In genomic region chr6:100180213-100180882, GRCm38 (mm10) we compare ENCODE assay signal across 29 mouse cellular contexts.
A peak's percentile ranks its signal among the peaks of the same experiment; 100 is the strongest.
DNase-seq lines count a peak whose midpoint lies in the region; ATAC-seq and TF ChIP-seq lines count a peak whose summit lies in the region.
"Had no signal": no experiment of that assay in that cellular context is flagged by ENCODE, and none has a peak within 500 bp of the region (broad histone marks: within the 10 kb centered on the region; RNA-seq: fewer than 3 reads in every experiment).

No protein-coding gene starts in this region.

- H3K4me1 ChIP-seq in liver, embryonic 13.5 days (replicated peaks) = peaks cover 28% of the 10 kb centered on the region
- peaks cover 25% of the 10 kb centered on the region for H3K4me1 ChIP-seq in liver, embryonic 12.5 days
- H3K4me1 ChIP-seq in MEL (ENCODE audit: control insufficient read depth in 1 of 2, insufficient read depth in 2 of 2, low read length in 2 of 2) = peaks cover 3 to 8% of the 10 kb centered on the region in 2 experiments; a peak in 2 of 4 replicates
- H3K4me1 ChIP-seq in neural tube, embryonic 15.5 days = no peaks in the 10 kb centered on the region
- H3K4me1 ChIP-seq: stomach, embryonic 15.5 days had no signal

- H3K79me2 ChIP-seq in MEL (ENCODE audit: control insufficient read depth, insufficient read depth, low read length, poor library complexity) = no peaks in the 10 kb centered on the region

- 0 out of 2 replicates have a peak, but pooled peaks have one; percentile 13 for ATAC-seq in liver, embryonic 13.5 days (ENCODE audit: low read depth)
- no peak for ATAC-seq in liver, embryonic 12.5 days
- ATAC-seq in megakaryocyte-erythroid progenitor cell, adult 5-6 weeks (replicated peaks; ENCODE audit: low FRiP score, low TSS enrichment, poor library complexity, severe bottlenecking) = peak; percentile 20
- ATAC-seq in neural tube, embryonic 15.5 days (ENCODE audit: low FRiP score) = no peak
- ATAC-seq: inflammation-experienced regulatory T-cells, adult 6 months; liver, postnatal 0 days; midbrain, embryonic 16.5 days had no signal

- no peaks in the 10 kb centered on the region for H3K9me3 ChIP-seq in liver, embryonic 13.5 days (replicated peaks)
- H3K9me3 ChIP-seq in liver, embryonic 12.5 days (replicated peaks) = no peaks in the 10 kb centered on the region
- H3K9me3 ChIP-seq in MEL (replicated peaks; ENCODE audit: insufficient read depth, low read length) = no peaks in the 10 kb centered on the region
- no peaks in the 10 kb centered on the region for H3K9me3 ChIP-seq in neural tube, embryonic 15.5 days (replicated peaks)
- H3K9me3 ChIP-seq: embryonic facial prominence, embryonic 12.5 days; limb, embryonic 10.5 days; midbrain, embryonic 10.5 days; stomach, embryonic 15.5 days had no signal

- no peaks in the 10 kb centered on the region for H3K36me3 ChIP-seq in liver, embryonic 13.5 days
- no peaks in the 10 kb centered on the region for H3K36me3 ChIP-seq in liver, embryonic 12.5 days
- H3K36me3 ChIP-seq in MEL (ENCODE audit: control insufficient read depth in 1 of 2, insufficient read depth in 2 of 2, low read length in 2 of 2) = peaks cover 0 to 2% of the 10 kb centered on the region in 2 experiments; a peak in 1 of 4 replicates
- no peaks in the 10 kb centered on the region for H3K36me3 ChIP-seq in neural tube, embryonic 15.5 days
- H3K36me3 ChIP-seq: embryonic facial prominence, embryonic 12.5 days; limb, embryonic 10.5 days; midbrain, embryonic 10.5 days; stomach, embryonic 15.5 days had no signal

- H3K27ac ChIP-seq in liver, embryonic 13.5 days = no peak overlapping the region
- no peak overlapping the region for H3K27ac ChIP-seq in liver, embryonic 12.5 days
- H3K27ac ChIP-seq in MEL (ENCODE audit: control insufficient read depth, low read depth, low read length) = no peak overlapping the region
- H3K27ac ChIP-seq in neural tube, embryonic 15.5 days (replicated peaks) = no peak overlapping the region
- H3K27ac ChIP-seq: embryonic facial prominence, embryonic 12.5 days; hindbrain, embryonic 14.5 days; layer of hippocampus, adult 2 months; limb, embryonic 10.5 days; midbrain, embryonic 10.5 days; stomach, embryonic 15.5 days had no signal

- H3K4me3 ChIP-seq in liver, embryonic 13.5 days (replicated peaks) = no peak overlapping the region
- no peak overlapping the region for H3K4me3 ChIP-seq in liver, embryonic 12.5 days
- H3K4me3 ChIP-seq in MEL (ENCODE audit: control insufficient read depth in 1 of 2, insufficient read depth in 1 of 2, low read depth in 2 of 2, low read length in 2 of 2) = no peak overlapping the region
- H3K4me3 ChIP-seq in neural tube, embryonic 15.5 days (replicated peaks) = no peak overlapping the region
- H3K4me3 ChIP-seq: embryonic facial prominence, embryonic 12.5 days; layer of hippocampus, adult 2 months; limb, embryonic 10.5 days; midbrain, embryonic 10.5 days; stomach, embryonic 15.5 days had no signal

- no peak for DNase-seq in liver, embryonic 13.5 days
- DNase-seq in MEL (ENCODE audit: low read depth, low spot score) (peak; percentile 34), adipocyte (ENCODE audit: low spot score) (peak; percentile 60)
- DNase-seq in gastrocnemius, adult 8-10 months (ENCODE audit: low spot score in 2 of 2) = no peak
- DNase-seq: adrenal gland, postnatal 25 days; B cell, adult 2 months; cerebellum, adult 9-11 months; gastrocnemius, postnatal 10 days; kidney, adult 9 months; kidney, postnatal 25 days; liver; liver, postnatal 0 days; right cerebral cortex, adult 18-20 months; right cerebral cortex, postnatal 4 days; thymus, adult 18-20 months; thymus, postnatal 36 days had no signal

- no peak overlapping the region for H3K9ac ChIP-seq in liver, embryonic 13.5 days
- no peak overlapping the region for H3K9ac ChIP-seq in liver, embryonic 12.5 days
- H3K9ac ChIP-seq in MEL (ENCODE audit: control insufficient read depth, low read depth, low read length, poor library complexity, severe bottlenecking) = no peak overlapping the region
- no peak overlapping the region for H3K9ac ChIP-seq in neural tube, embryonic 15.5 days (replicated peaks)
- H3K9ac ChIP-seq: embryonic facial prominence, embryonic 12.5 days; hindbrain, embryonic 14.5 days; liver, postnatal 0 days; stomach, embryonic 15.5 days had no signal

- peak; percentile 18 to 52; a peak in 1 of 4 replicates for TF ChIP-seq EP300 in MEL (IDR thresholded peaks at IDR 0.05; ENCODE audit: low read depth in 1 of 2, low read length in 2 of 2)

- WGBS in liver, embryonic 13.5 days (ENCODE audit: insufficient replicate concordance) = 57% methylated on average over 4 of the region's 4 CpGs
- WGBS in liver, embryonic 12.5 days (ENCODE audit: insufficient replicate concordance) = 57% methylated on average over 4 of the region's 4 CpGs
- 68% methylated on average over 4 of the region's 4 CpGs for WGBS in neural tube, embryonic 15.5 days

- H3K4me2 ChIP-seq in liver, embryonic 13.5 days = no peak overlapping the region
- H3K4me2 ChIP-seq in liver, embryonic 12.5 days = no peak overlapping the region
- no peak overlapping the region for H3K4me2 ChIP-seq in neural tube, embryonic 15.5 days
- H3K4me2 ChIP-seq: embryonic facial prominence, embryonic 12.5 days; heart, embryonic 11.5 days; hindbrain, embryonic 14.5 days; stomach, embryonic 15.5 days had no signal

- TF ChIP-seq RAD21 in MEL (IDR thresholded peaks at IDR 0.05; ENCODE audit: low read depth, low read length) = no peak

- TF ChIP-seq POLR2A in MEL (IDR thresholded peaks at IDR 0.05; ENCODE audit: control insufficient read depth in 1 of 2, insufficient read depth in 1 of 2, low read depth in 1 of 2, low read length in 2 of 2, poor library complexity in 1 of 2) = no peak

- no peak for TF ChIP-seq CTCF in MEL (IDR thresholded peaks at IDR 0.05 in 2 of 3, conservative IDR thresholded peaks at IDR 0.05 in 1 of 3; ENCODE audit: control insufficient read depth in 1 of 3, insufficient read depth in 1 of 3, low read depth in 2 of 3, low read length in 3 of 3, poor library complexity in 1 of 3, severe bottlenecking in 1 of 3)

- no peaks in the 10 kb centered on the region for H3K27me3 ChIP-seq in liver, embryonic 13.5 days
- peaks cover 27% of the 10 kb centered on the region for H3K27me3 ChIP-seq in liver, embryonic 12.5 days (replicated peaks)
- no peaks in the 10 kb centered on the region for H3K27me3 ChIP-seq in MEL (ENCODE audit: control insufficient read depth in 1 of 2, insufficient read depth in 2 of 2, low read length in 2 of 2)
- peaks cover 4% of the 10 kb centered on the region; the same call in 1 of the 2 replicates for H3K27me3 ChIP-seq in neural tube, embryonic 15.5 days (replicated peaks)
- H3K27me3 ChIP-seq: CH12.LX; stomach, embryonic 15.5 days had no signal

TF ChIP-seq in MEL, 35 proteins besides CTCF, POLR2A, EP300 and RAD21:
- no peak for TF ChIP-seq ELF1 (IDR thresholded peaks at IDR 0.05; ENCODE audit: low read depth, low read length)
- no peak; the same call in 1 of the 2 replicates for TF ChIP-seq RCOR1 (IDR thresholded peaks at IDR 0.05; ENCODE audit: low read depth, low read length)
- TF ChIP-seq MAZ (IDR thresholded peaks at IDR 0.05; ENCODE audit: low read depth, low read length) = no peak
- no peak for TF ChIP-seq MYC (IDR thresholded peaks at IDR 0.05; ENCODE audit: low read depth, low read length)
- no peak for TF ChIP-seq GABPA (IDR thresholded peaks at IDR 0.05; ENCODE audit: low read depth, low read length)
- TF ChIP-seq TBP (IDR thresholded peaks at IDR 0.05; ENCODE audit: low read depth, low read length) = no peak
- no peak for TF ChIP-seq NELFE (IDR thresholded peaks at IDR 0.05; ENCODE audit: low read depth, low read length)
- TF ChIP-seq MAFK (IDR thresholded peaks at IDR 0.05; ENCODE audit: borderline replicate concordance, low read depth, low read length) = no peak
- TF ChIP-seq UBTF (IDR thresholded peaks at IDR 0.05; ENCODE audit: borderline replicate concordance, insufficient read depth, low read depth, low read length) = no peak
- no peak for TF ChIP-seq CHD2 (IDR thresholded peaks at IDR 0.05; ENCODE audit: low read length)
- TF ChIP-seq MAX (IDR thresholded peaks at IDR 0.05; ENCODE audit: low read length) = no peak
- peak; percentile 60; the same call in 1 of the 2 replicates for TF ChIP-seq TCF12 (IDR thresholded peaks at IDR 0.05; ENCODE audit: low read depth, low read length)
- TF ChIP-seq HCFC1 (IDR thresholded peaks at IDR 0.05; ENCODE audit: low read depth, low read length) = no peak
- 0 out of 2 replicates have a peak, but pooled peaks have one; percentile 13 for TF ChIP-seq GATA1 (IDR thresholded peaks at IDR 0.05; ENCODE audit: low read depth, low read length)
- no peak for TF ChIP-seq USF2 (IDR thresholded peaks at IDR 0.05; ENCODE audit: borderline replicate concordance in 1 of 2, insufficient read depth in 1 of 2, low read depth in 1 of 2, low read length in 2 of 2)
- TF ChIP-seq TAL1 (IDR thresholded peaks at IDR 0.05; ENCODE audit: low read length) = 0 out of 2 replicates have a peak, but pooled peaks have one; percentile 13
- no peak for TF ChIP-seq KAT2A (conservative IDR thresholded peaks at IDR 0.05; ENCODE audit: low read depth, low read length)
TF ChIP-seq in MEL: peak in this region for 3.

Comparison
In these comparisons a context has a peak if more than half of its experiments do, and no peak if none do; other contexts are left out.
1. ATAC-seq: peak in liver, embryonic 13.5 days (single experiment) and megakaryocyte-erythroid progenitor cell, adult 5-6 weeks (single experiment); none in liver, embryonic 12.5 days (single experiment) and neural tube, embryonic 15.5 days (single experiment).
2. DNase-seq: peak in MEL (single experiment) and adipocyte (single experiment); none in liver, embryonic 13.5 days (single experiment) and gastrocnemius, adult 8-10 months (0 of 2).